Mouse (Mus musculus): ENCODE measurements around the gene Lgals7.

DNA sequence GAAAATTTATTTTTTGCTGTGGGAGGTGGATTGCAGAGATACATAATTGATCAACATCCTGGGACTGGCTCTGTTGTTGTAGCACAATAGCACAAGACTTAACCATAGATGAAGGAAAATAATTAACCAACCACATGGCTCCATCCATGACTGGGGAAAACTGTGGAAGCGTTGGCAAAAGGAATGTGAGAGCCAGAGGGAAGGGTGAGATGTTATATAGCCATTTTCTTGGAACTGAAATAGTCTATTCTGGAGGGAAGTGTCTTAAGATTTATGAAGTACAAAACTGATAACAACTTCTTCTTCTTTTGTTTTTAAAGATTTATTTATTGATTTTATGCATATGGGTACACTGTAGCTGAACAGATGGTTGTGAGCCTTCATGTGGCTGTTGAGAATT is 16.4 kb upstream of the Lgals7 start:
- no peak for TF ChIP-seq POLR2A (IDR thresholded peaks at IDR 0.05; ENCODE audit: extremely low read depth, insufficient read depth, low read length)
- TF ChIP-seq CTCF (IDR thresholded peaks at IDR 0.05; ENCODE audit: extremely low read depth, insufficient read depth, low read length): no peak
